Mouse (Mus musculus): ENCODE data around the gene Tcap.

The Tcap gene

GRCm38 (mm10) chr11:98383261-98384030, at the start of gene Tcap:
Gene Tcap, plus strand, starts transcription at chr11:98383811.
- DNase-seq (ENCODE audit: low spot score): no peak

GRCm38 (mm10) chr11:98333981-98334741, 49.5 kb upstream of the Tcap start:
- DNase-seq (ENCODE audit: low spot score): no peak

- no peak for DNase-seq (ENCODE audit: low spot score)
Observed at GRCm38 (mm10) chr11:98335250-98335649, 48.4 kb upstream of the Tcap start.

GRCm38 (mm10) chr11:98336245-98337107, 47.1 kb upstream of the Tcap start:
- DNase-seq (ENCODE audit: low spot score): no peak

GRCm38 (mm10) chr11:98338507-98338961, 45.1 kb upstream of the Tcap start:
- no peak for DNase-seq (ENCODE audit: low spot score)

GRCm38 (mm10) chr11:98339071-98339501, 44.5 kb upstream of the Tcap start:
- no peak for DNase-seq (ENCODE audit: low spot score)

GRCm38 (mm10) chr11:98339679-98340287, 43.8 kb upstream of the Tcap start:
- DNase-seq (ENCODE audit: low spot score): no peak

GRCm38 (mm10) chr11:98340597-98340996, 43.0 kb upstream of the Tcap start:
- DNase-seq (ENCODE audit: low spot score): no peak

GRCm38 (mm10) chr11:98341174-98341573, 42.4 kb upstream of the Tcap start:
- DNase-seq (ENCODE audit: low spot score): no peak

- DNase-seq (ENCODE audit: low spot score): peak; percentile 64
Observed at GRCm38 (mm10) chr11:98342000-98342945, 41.3 kb upstream of the Tcap start.

- peak; percentile 66 for DNase-seq (ENCODE audit: low spot score)
Observed at GRCm38 (mm10) chr11:98345253-98345652, 38.4 kb upstream of the Tcap start.

GRCm38 (mm10) chr11:98346168-98346567, 37.4 kb upstream of the Tcap start:
- no peak for DNase-seq (ENCODE audit: low spot score)

GRCm38 (mm10) chr11:98347385-98348082, 36.1 kb upstream of the Tcap start:
- no peak for DNase-seq (ENCODE audit: low spot score)

- no peak for DNase-seq (ENCODE audit: low spot score)
Observed at GRCm38 (mm10) chr11:98348083-98348961, 35.3 kb upstream of the Tcap start, which contains the start of gene Ppp1r1b. Gene Ppp1r1b, plus strand, starts transcription at chr11:98348404.

GRCm38 (mm10) chr11:98349308-98349707, 34.3 kb upstream of the Tcap start:
- no peak for DNase-seq (ENCODE audit: low spot score)

- no peak for DNase-seq (ENCODE audit: low spot score)
Observed at GRCm38 (mm10) chr11:98352272-98352990, 31.2 kb upstream of the Tcap start.

GRCm38 (mm10) chr11:98353651-98354211, 29.9 kb upstream of the Tcap start:
- peak; percentile 39 for DNase-seq (ENCODE audit: low spot score)

GRCm38 (mm10) chr11:98354445-98354844, 29.2 kb upstream of the Tcap start:
- DNase-seq (ENCODE audit: low spot score): no peak

Data from ovary, adult 18-20 months (tissue).